Comparison of ENCODE assay signal across 16 mouse cellular contexts in genomic region chr4:85695237-85695636, GRCm38 (mm10).
"Had no signal": no experiment of that assay in that cellular context is flagged by ENCODE, and none has a peak within 500 bp of the region (broad histone marks: within the 10 kb centered on the region; RNA-seq: fewer than 3 reads in every experiment).

No protein-coding gene starts in this region.

- ATAC-seq: intestine, postnatal 0 days; liver, embryonic 12.5 days had no signal

- H3K27ac ChIP-seq: kidney, postnatal 0 days; layer of hippocampus, adult 2 months; liver, embryonic 12.5 days; liver, embryonic 15.5 days; stomach, postnatal 0 days had no signal

- H3K9me3 ChIP-seq: liver, embryonic 12.5 days; liver, embryonic 15.5 days had no signal

- H3K9ac ChIP-seq: liver, embryonic 12.5 days; liver, embryonic 15.5 days had no signal

- H3K4me2 ChIP-seq: liver, embryonic 12.5 days; liver, embryonic 15.5 days; midbrain, embryonic 11.5 days had no signal

- H3K27me3 ChIP-seq: liver, embryonic 12.5 days; liver, embryonic 15.5 days had no signal

- H3K4me3 ChIP-seq: layer of hippocampus, adult 2 months; liver, embryonic 12.5 days; liver, embryonic 15.5 days had no signal

- H3K4me1 ChIP-seq: liver, embryonic 12.5 days; liver, embryonic 15.5 days had no signal

- H3K36me3 ChIP-seq: liver, embryonic 12.5 days; liver, embryonic 15.5 days had no signal

- DNase-seq: kidney, adult 2 months; kidney, postnatal 25 days; layer of hippocampus, adult 9-11 months; lung, adult 2 months; midbrain, embryonic 14.5 days; right cerebral cortex, postnatal 4 days; thymus, adult 2 months; thymus, postnatal 14 days; thymus, postnatal 4 days had no signal
